Mouse (Mus musculus): ENCODE data around the gene Skida1. TPM values are rescaled to one million over a fixed set of nuclear protein-coding genes. Genes with fewer than 3 reads are reported as not detected.
A peak's percentile ranks its signal among the peaks of the same experiment; 100 is the strongest.

Skida1 gene
- polyA plus RNA-seq, 1 experiment from 2014 or later, result 23.3 TPM

GRCm38 (mm10) chr2:18052581-18052980, 3.7 kb upstream of the Skida1 start:
- no peak for DNase-seq (ENCODE audit: low spot score)
- 11% methylated on average over 3 of the region's 3 CpGs for WGBS
- no peak overlapping the region; the same call in 1 of the 2 replicates for H3K9ac ChIP-seq (ENCODE audit: low read length)

GRCm38 (mm10) chr2:18051831-18052170, 3.0 kb upstream of the Skida1 start:
- DNase-seq (ENCODE audit: low spot score), result no peak
- H3K27me3 ChIP-seq (ENCODE audit: control insufficient read depth, insufficient read depth, low read length), result no peaks in the 10 kb centered on the region
- H3K36me3 ChIP-seq (ENCODE audit: control insufficient read depth, insufficient read depth, low read length), result no peaks in the 10 kb centered on the region
- peaks cover 21% of the 10 kb centered on the region for H3K4me1 ChIP-seq (replicated peaks; ENCODE audit: control insufficient read depth, insufficient read depth, low read length)
- H3K4me2 ChIP-seq (ENCODE audit: low read depth, low read length, severe bottlenecking), result peak overlapping the region; percentile 82
- ATAC-seq (replicated peaks; ENCODE audit: low FRiP score), result no peak
- H3K9me3 ChIP-seq (ENCODE audit: control insufficient read depth, low read length), result no peaks in the 10 kb centered on the region
- 10% methylated on average over 3 of the region's 3 CpGs for WGBS
- H3K9ac ChIP-seq (ENCODE audit: low read length), result peak overlapping the region; percentile 100
- H3K27ac ChIP-seq (ENCODE audit: low read depth, low read length), result peak overlapping the region; percentile 99
- peak overlapping the region; percentile 11; the same call in 1 of the 2 replicates for H3K4me3 ChIP-seq (ENCODE audit: low read depth, low read length)

More at GRCm38 (mm10) chr2:18052581-18052980, 3.7 kb upstream of the Skida1 start:
- H3K9me3 ChIP-seq (ENCODE audit: control insufficient read depth, low read length), result no peaks in the 10 kb centered on the region
- no peak overlapping the region for H3K4me3 ChIP-seq (ENCODE audit: low read depth, low read length)
- H3K4me2 ChIP-seq (ENCODE audit: low read depth, low read length, severe bottlenecking), result peak overlapping the region; percentile 24; the same call in 1 of the 2 replicates
- no peaks in the 10 kb centered on the region for H3K27me3 ChIP-seq (ENCODE audit: control insufficient read depth, insufficient read depth, low read length)
- no peak for ATAC-seq (replicated peaks; ENCODE audit: low FRiP score)
- H3K36me3 ChIP-seq (ENCODE audit: control insufficient read depth, insufficient read depth, low read length), result no peaks in the 10 kb centered on the region
- peaks cover 21% of the 10 kb centered on the region for H3K4me1 ChIP-seq (replicated peaks; ENCODE audit: control insufficient read depth, insufficient read depth, low read length)
- peak overlapping the region; percentile 99 for H3K27ac ChIP-seq (ENCODE audit: low read depth, low read length)

- Histone ChIP-seq H3K9ac (ENCODE audit: low read length) (peak overlapping the region; percentile 100), H3K4me1 (replicated peaks; ENCODE audit: control insufficient read depth, insufficient read depth, low read length) (peaks cover 21% of the 10 kb centered on the region)
Measured at GRCm38 (mm10) chr2:18051026-18051830, 2.4 kb upstream of the Skida1 start.

GRCm38 (mm10) chr2:18050541-18050985, 1.7 kb upstream of the Skida1 start:
- no peaks in the 10 kb centered on the region for H3K36me3 ChIP-seq (ENCODE audit: control insufficient read depth, insufficient read depth, low read length)
- peak overlapping the region; percentile 99 for H3K4me3 ChIP-seq (ENCODE audit: low read depth, low read length)
- peak overlapping the region; percentile 99 for H3K27ac ChIP-seq (ENCODE audit: low read depth, low read length)
- ATAC-seq (replicated peaks; ENCODE audit: low FRiP score), result no peak
- H3K9me3 ChIP-seq (ENCODE audit: control insufficient read depth, low read length), result no peaks in the 10 kb centered on the region
- peak overlapping the region; percentile 82 for H3K4me2 ChIP-seq (ENCODE audit: low read depth, low read length, severe bottlenecking)
- H3K4me1 ChIP-seq (replicated peaks; ENCODE audit: control insufficient read depth, insufficient read depth, low read length), result peaks cover 21% of the 10 kb centered on the region
- no peaks in the 10 kb centered on the region for H3K27me3 ChIP-seq (ENCODE audit: control insufficient read depth, insufficient read depth, low read length)
- 2% methylated on average over 10 of the region's 10 CpGs for WGBS
- H3K9ac ChIP-seq (ENCODE audit: low read length), result peak overlapping the region; percentile 100
- no peak for DNase-seq (ENCODE audit: low spot score)

More at GRCm38 (mm10) chr2:18051026-18051830, 2.4 kb upstream of the Skida1 start:
- H3K4me3 ChIP-seq (ENCODE audit: low read depth, low read length), result peak overlapping the region; percentile 99
- H3K4me2 ChIP-seq (ENCODE audit: low read depth, low read length, severe bottlenecking), result peak overlapping the region; percentile 82
- no peaks in the 10 kb centered on the region for H3K36me3 ChIP-seq (ENCODE audit: control insufficient read depth, insufficient read depth, low read length)
- ATAC-seq (replicated peaks; ENCODE audit: low FRiP score) (no peak), DNase-seq (ENCODE audit: low spot score) (peak; percentile 68)
- H3K9me3 ChIP-seq (ENCODE audit: control insufficient read depth, low read length), result no peaks in the 10 kb centered on the region
- no peaks in the 10 kb centered on the region for H3K27me3 ChIP-seq (ENCODE audit: control insufficient read depth, insufficient read depth, low read length)
- 4% methylated on average over 11 of the region's 11 CpGs for WGBS
- H3K27ac ChIP-seq (ENCODE audit: low read depth, low read length), result peak overlapping the region; percentile 99

- peak overlapping the region; percentile 100 for H3K9ac ChIP-seq (ENCODE audit: low read length)
- ATAC-seq (replicated peaks; ENCODE audit: low FRiP score) (no peak), DNase-seq (ENCODE audit: low spot score) (no peak)
- no peaks in the 10 kb centered on the region for H3K36me3 ChIP-seq (ENCODE audit: control insufficient read depth, insufficient read depth, low read length)
- 2% methylated on average over 2 of the region's 2 CpGs for WGBS
- H3K9me3 ChIP-seq (ENCODE audit: control insufficient read depth, low read length), result no peaks in the 10 kb centered on the region
- H3K27ac ChIP-seq (ENCODE audit: low read depth, low read length), result peak overlapping the region; percentile 99
- peak overlapping the region; percentile 99 for H3K4me3 ChIP-seq (ENCODE audit: low read depth, low read length)
- H3K27me3 ChIP-seq (ENCODE audit: control insufficient read depth, insufficient read depth, low read length), result no peaks in the 10 kb centered on the region
- H3K4me1 ChIP-seq (replicated peaks; ENCODE audit: control insufficient read depth, insufficient read depth, low read length), result peaks cover 21% of the 10 kb centered on the region
- peak overlapping the region; percentile 82 for H3K4me2 ChIP-seq (ENCODE audit: low read depth, low read length, severe bottlenecking)
Measured at GRCm38 (mm10) chr2:18050018-18050417, 1.2 kb upstream of the Skida1 start.

- Histone ChIP-seq H3K9me3 (ENCODE audit: control insufficient read depth, low read length) (no peaks in the 10 kb centered on the region), H3K36me3 (ENCODE audit: control insufficient read depth, insufficient read depth, low read length) (no peaks in the 10 kb centered on the region), H3K4me3 (ENCODE audit: low read depth, low read length) (peak overlapping the region; percentile 99), H3K4me2 (ENCODE audit: low read depth, low read length, severe bottlenecking) (peak overlapping the region; percentile 82), H3K27me3 (ENCODE audit: control insufficient read depth, insufficient read depth, low read length) (no peaks in the 10 kb centered on the region), H3K27ac (ENCODE audit: low read depth, low read length) (peak overlapping the region; percentile 99), H3K4me1 (replicated peaks; ENCODE audit: control insufficient read depth, insufficient read depth, low read length) (peaks cover 21% of the 10 kb centered on the region), H3K9ac (ENCODE audit: low read length) (peak overlapping the region; percentile 100)
- DNase-seq (ENCODE audit: low spot score) (peak; percentile 65), ATAC-seq (replicated peaks; ENCODE audit: low FRiP score) (no peak)
- WGBS, result 1% methylated on average over 11 of the region's 11 CpGs
Measured at GRCm38 (mm10) chr2:18049279-18049821, 499 bp upstream of the Skida1 start.

GRCm38 (mm10) chr2:18047646-18048452, 1.0 kb downstream of the Skida1 start:
- DNase-seq (ENCODE audit: low spot score) (peak; percentile 84), ATAC-seq (replicated peaks; ENCODE audit: low FRiP score) (peak; percentile 62)
- under 1% methylated on average over 70 of the region's 70 CpGs for WGBS
- Histone ChIP-seq H3K4me2 (ENCODE audit: low read depth, low read length, severe bottlenecking) (peak overlapping the region; percentile 82), H3K9me3 (ENCODE audit: control insufficient read depth, low read length) (no peaks in the 10 kb centered on the region), H3K36me3 (ENCODE audit: control insufficient read depth, insufficient read depth, low read length) (no peaks in the 10 kb centered on the region), H3K4me3 (ENCODE audit: low read depth, low read length) (peak overlapping the region; percentile 99), H3K27ac (ENCODE audit: low read depth, low read length) (peak overlapping the region; percentile 99), H3K27me3 (ENCODE audit: control insufficient read depth, insufficient read depth, low read length) (no peaks in the 10 kb centered on the region), H3K9ac (ENCODE audit: low read length) (peak overlapping the region; percentile 100), H3K4me1 (replicated peaks; ENCODE audit: control insufficient read depth, insufficient read depth, low read length) (peaks cover 15% of the 10 kb centered on the region)
